Mouse (Mus musculus) left cerebral cortex, postnatal 36 days (tissue): ENCODE results near the gene Clec3a. TPM values are rescaled to one million over a fixed set of nuclear protein-coding genes. Genes with fewer than 3 reads are reported as not detected.

Experiments
- DNase-seq, 2 experiments: peaks; one replicate each; pipeline ENCODE4 v3.0.0; 2021 to 2022; ENCODE audit warnings: low spot score in 2 of 2, mixed read lengths in 1 of 2
- intact Hi-C: fragments of 180-260 bp; cut with DNase I; formaldehyde crosslinking; loops from one replicate; pipeline ENCODE4 v1.15.1; 2025
- total RNA-seq, 2 experiments: library from RNA; stranded (reverse); gene quantifications; 2 replicates each; pipeline ENCODE4 v1.2.3; 2021

Gene Clec3a
- not detected for total RNA-seq

GRCm38 (mm10) chr8:114417786-114418185 is at the start of gene Clec3a:
Clec3a (plus strand) TSS chr8:114418086.
- intact Hi-C loops = no loop called here
- DNase-seq = no peak

DNA sequence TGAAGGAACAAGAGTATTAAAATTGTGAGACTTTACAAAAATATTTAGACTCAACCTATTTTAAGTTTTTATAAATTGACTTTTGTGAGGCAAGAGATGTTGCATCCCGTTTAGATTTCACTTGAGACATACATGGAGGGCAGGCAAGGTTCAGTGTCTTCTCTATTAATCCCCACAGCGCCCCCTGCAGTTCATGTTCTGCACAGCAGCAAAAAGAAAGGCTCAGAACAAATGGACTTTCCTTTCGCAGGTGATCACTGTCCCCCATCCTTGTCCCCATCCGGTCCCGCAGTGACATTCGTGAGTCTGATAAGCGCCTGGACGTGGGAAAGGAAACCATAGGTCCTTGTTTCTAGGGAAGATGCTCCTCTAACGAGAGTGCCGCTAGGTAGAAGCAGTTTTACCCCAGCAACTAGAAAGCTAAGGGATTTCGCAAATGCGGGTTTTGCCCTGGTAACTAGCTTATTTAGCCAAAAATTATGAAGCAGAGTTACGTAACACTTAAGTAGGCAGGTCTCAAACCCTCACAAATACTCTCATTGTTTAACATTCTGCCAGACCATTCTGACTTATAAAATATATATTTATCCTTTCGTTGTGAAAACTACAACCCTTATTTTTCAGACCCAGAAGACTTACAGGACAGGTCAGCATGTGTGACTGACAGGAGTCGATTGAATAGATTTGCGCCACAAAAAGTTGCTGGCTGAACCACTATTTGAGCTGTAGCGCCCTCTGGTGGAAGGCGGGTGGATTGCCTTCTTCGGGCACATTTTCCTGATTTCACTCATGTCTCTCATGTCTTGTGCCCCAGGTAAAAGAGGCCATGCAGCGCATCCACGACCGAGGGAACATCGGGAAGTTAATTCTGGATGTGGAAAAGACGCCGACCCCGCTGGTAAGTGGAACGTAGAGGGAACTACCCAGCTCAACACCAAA is 48.6 kb upstream of the Clec3a start:
- intact Hi-C loops = loop anchor here (1.0 to 5.0 kb wide), 2 partner anchors 288 to 702 kb away; no protein-coding TSS in a partner anchor
- DNase-seq = peak; percentile 63 to 74

DNA sequence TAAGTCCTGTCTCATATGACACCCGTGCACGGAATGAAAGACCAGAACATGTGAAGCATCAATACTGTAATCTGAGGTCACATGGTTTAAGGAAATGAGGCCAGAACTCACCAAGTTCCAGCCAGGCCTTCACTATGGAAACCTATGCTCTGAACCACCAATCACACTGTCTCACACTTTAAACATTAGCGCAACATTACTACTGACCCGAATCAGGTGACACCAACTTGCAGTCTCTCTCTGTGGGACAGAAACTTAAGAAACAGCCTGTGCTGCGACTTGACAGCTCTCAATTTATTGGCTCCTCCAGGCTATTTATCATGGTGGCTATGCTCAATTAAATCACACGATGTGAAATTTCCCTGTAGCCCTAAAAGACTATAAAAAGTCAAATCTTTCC is 43.5 kb upstream of the Clec3a start:
- DNase-seq = no peak
- intact Hi-C loops = no loop called here

- intact Hi-C loops = no loop called here
- DNase-seq = no peak
Measured at GRCm38 (mm10) chr8:114384189-114384588, 33.7 kb upstream of the Clec3a start.

- intact Hi-C loops = no loop called here
- no peak for DNase-seq
Measured at GRCm38 (mm10) chr8:114387494-114387893, 30.4 kb upstream of the Clec3a start.

DNA sequence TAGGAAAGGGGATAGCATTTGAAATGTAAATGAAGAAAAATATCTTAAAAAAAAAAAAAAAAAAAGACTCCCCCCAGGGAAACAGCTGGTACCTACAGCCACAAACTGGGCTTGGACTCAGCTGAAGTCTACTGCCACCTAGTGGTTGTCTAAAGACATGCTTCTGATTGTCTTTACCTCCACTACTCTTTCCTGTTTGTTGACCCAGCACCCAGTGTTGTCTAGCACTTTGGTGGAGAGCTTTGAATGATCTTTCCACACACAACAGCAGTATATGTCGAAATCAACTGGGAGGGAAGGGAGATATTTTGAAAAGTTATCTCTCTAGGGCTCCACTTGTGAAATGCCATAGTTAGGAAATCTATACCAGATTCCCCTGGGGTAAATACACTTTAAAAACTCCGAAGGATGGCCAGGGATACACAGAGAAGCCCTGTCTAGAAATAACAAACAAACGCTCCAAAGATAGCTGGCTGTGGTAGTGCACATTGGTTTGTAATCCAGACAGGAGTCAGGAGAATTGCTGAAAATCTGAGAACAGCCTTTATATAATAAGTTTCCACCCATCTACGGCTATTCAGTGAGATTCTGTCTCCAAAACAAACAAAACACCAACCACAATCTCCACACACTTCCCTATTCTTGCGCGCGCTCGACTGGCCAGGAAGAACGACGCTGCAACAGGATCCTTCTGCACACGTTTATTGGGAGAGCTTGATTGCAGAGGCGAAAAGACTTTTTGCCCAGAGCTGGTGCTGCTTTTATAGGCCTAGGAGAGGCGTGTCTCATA is 27.2 kb upstream of the Clec3a start:
- no peak for DNase-seq
- intact Hi-C loops = no loop called here

DNA sequence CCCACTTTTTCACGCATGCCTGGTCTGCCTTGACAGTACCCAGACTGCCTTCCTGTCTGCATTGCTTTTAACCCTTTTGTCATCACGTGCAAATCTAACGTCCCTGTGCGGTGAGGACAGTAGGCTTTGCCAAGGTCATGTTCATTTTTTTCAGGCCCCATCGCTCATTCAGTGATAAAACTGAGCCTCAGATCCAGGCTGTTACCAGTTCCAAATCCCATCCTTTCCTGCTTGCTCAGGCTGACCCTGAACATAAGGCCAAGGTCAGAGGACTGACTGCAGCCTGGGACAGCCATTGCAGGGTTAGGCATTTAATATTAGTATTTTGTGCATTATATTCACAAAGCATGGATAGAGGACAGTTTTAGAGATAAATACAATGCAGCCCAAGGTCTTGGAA is 19.6 kb upstream of the Clec3a start:
- no peak for DNase-seq
- intact Hi-C loops = no loop called here

DNA sequence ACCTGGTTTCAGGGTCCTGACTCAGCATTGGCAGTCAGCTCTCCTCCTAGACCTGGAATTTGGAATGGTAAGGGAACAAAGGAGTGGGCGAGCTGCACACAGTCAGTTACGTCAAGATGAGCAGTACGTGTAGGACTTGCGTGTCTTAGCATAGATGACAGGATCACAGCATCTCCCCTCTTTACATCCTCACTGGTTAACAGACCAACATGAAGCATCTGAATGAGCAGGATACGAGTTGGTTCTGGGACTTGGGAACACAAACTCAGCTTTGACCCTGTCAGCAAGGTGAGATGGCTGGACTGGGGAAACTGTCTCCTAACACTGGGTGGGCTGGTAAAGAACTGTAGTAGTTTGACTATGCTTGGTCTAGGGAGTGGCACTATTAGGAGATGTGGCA is 18.6 kb upstream of the Clec3a start:
- DNase-seq = no peak
- intact Hi-C loops = no loop called here

GRCm38 (mm10) chr8:114401679-114402078 is 16.2 kb upstream of the Clec3a start:
- DNase-seq = no peak
- intact Hi-C loops = no loop called here

GRCm38 (mm10) chr8:114411421-114411820 is 6.5 kb upstream of the Clec3a start:
- no peak for DNase-seq
- intact Hi-C loops = no loop called here

GRCm38 (mm10) chr8:114418486-114418885 is 600 bp downstream of the Clec3a start:
- intact Hi-C loops = no loop called here
- DNase-seq = no peak

- no peak for DNase-seq
- intact Hi-C loops = no loop called here
Measured at GRCm38 (mm10) chr8:114418904-114419303, 1.0 kb downstream of the Clec3a start.

GRCm38 (mm10) chr8:114421544-114421943 is 3.7 kb downstream of the Clec3a start:
- intact Hi-C loops = no loop called here

DNA sequence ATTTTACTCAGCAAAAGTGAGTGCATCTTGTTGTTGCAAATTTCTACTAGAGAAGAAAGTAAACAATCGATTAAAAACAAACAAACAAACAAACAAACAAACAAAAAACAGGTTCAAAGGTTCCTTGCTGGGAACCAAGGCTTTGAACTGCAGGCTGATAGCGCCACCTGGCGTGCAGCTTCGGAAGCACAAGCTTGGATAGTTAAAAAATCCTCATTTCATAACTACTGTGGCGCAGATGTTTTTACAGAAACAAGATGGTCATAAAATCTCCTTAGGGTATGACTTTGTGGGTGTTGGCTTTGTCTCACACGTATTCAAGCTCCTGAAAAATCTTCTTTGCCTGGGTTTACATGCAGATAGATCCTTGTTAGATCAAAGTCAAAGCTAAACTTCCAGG is 20.4 kb downstream of the Clec3a start:
- intact Hi-C loops = loop anchor here (2.0 to 5.0 kb wide), 3 partner anchors 355 to 773 kb away; no protein-coding TSS in a partner anchor
- DNase-seq = peak; percentile 29 to 50

More at GRCm38 (mm10) chr8:114421544-114421943, 3.7 kb downstream of the Clec3a start:
- peak; percentile 21 to 35 for DNase-seq

DNA sequence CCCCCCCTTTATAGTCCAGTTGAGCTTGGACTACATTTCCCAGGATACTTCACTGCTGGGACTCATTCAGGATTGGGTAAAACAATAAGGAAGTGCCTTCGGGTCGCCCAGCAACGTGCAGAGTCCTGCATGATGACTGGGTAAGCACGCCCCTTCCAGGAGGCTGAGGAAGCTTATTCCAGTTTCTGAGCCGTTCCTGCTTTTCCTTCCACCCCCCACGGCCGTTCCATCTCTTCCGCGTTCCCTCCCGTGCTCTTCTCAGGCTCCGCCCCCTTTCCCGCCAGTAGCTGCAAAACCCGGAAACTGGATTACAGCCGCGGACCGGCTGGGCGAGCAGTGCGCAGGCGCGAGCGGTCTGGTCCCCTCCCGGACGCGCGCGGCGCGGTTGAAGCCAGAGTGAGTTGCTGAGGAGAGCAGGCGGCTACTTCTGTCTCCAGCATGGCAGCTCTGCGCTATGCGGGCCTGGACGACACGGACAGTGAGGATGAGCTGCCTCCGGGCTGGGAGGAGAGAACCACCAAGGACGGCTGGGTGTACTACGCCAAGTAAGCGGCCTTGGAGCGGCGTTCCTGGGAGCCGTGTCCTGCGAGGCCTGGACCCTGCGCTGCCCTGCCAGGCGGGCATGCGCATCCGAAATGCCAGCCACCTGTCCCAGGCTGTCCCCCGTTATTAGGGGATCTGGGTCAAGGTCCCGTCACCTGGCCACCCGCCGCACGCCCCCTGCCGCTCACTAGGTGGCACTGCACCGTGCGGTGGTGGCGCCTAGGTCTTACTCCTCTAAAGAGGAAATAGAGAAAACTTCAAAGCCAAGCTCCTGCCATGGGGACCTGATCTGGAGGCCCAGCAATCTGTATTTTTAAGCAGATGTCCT is 21.7 kb downstream of the Clec3a start, which contains the start of gene Wwox:
Wwox (plus strand) TSS at position 322 of the 871 bp plus-strand sequence.
- DNase-seq = peak; percentile 100
- intact Hi-C loops = loop anchor here (2.0 to 5.0 kb wide), 3 partner anchors 357 to 775 kb away; no protein-coding TSS in a partner anchor

DNA sequence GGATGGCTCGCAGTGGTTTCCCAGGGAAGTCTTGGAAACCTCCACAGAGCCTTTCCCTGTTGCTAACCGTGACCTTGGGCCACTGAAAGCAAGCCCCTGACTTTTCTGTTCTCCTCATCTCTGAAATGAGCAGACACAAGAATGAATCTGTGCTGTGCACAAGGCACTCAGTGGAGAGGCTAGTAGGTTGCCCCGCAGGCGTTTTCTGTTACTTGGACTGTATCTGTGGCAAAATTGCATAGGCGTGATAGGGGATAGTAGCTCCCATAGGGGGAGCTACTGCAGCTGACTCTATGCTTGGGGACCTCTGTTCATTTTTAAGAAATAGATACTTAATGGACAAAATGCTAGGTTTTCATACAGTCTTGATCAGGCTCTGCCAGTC is 22.3 kb downstream of the Clec3a start:
- intact Hi-C loops = no loop called here
- no peak for DNase-seq

DNA sequence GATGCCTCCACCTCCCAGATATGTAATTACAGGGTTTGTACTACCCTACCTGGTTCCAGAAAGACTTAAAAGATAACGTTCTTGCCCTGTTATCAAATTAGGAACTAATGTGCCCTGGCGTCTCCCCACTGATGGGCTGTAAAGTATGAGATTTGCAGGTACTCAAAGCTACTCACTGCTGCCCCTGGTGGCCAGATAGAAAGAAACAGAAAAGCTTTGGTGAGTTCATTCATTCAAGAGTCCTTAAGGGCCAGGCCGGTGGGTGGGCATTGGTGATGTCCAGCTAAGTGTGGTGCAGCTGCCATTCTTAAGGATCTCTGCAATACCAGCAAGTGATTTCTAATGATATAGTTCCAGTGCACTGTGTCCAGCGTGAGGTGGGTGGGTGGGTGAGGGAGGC is 23.7 kb downstream of the Clec3a start:
- intact Hi-C loops = no loop called here
- no peak for DNase-seq

GRCm38 (mm10) chr8:114446884-114447283 is 29.0 kb downstream of the Clec3a start:
- intact Hi-C loops = no loop called here
- no peak for DNase-seq

DNA sequence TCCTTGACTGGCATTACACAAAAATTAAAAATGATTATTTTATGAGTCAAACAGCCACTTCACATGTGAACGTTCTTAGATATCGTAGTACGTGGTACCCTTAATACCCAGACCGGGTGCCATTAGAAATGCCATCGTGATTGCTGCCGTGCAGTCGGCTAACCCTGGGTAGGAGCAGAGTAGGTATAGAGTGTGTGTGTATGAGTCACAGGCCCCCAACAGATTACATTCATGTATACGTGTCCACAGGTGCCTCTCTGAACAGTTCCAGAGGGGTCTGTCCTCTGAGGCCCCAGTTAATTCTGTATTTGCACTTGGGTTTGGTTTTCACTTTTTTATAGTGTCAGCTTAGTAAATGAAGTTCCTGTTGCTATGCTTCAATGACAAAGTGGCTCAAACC is 34.4 kb downstream of the Clec3a start:
- no peak for DNase-seq
- intact Hi-C loops = loop anchor here (2.0 to 10.0 kb wide), 2 partner anchors 523 to 1987 kb away; no protein-coding TSS in a partner anchor
